Mouse (Mus musculus) forebrain, postnatal 0 days (tissue): Measurements from ENCODE around the gene Th. TPM values are rescaled to one million over a fixed set of nuclear protein-coding genes. Genes with fewer than 3 reads are reported as not detected.

ENCODE experiments used
- ATAC-seq: fragments of 200-750 bp; cut with Nextera tagmentation; 2 replicates; pipeline ENCODE4 v1.8.0; 2017; ENCODE audit warnings: mild to moderate bottlenecking, moderate library complexity
- DNase-seq: peaks from one replicate; pipeline ENCODE4 v3.0.0-alpha.2; 2015
- H3K27ac ChIP-seq: fragments of 300-500 bp; sonication (generic); 2 replicates; pipeline ENCODE4 v1.5.1; 2014; ENCODE audit warnings: low read depth, mild to moderate bottlenecking, antibody characterized with exemption, low read length, moderate library complexity, mixed read lengths
- H3K27me3 ChIP-seq: fragments of 300-500 bp; sonication (generic); 2 replicates; pipeline ENCODE4 v1.6.1; 2014; ENCODE audit warnings: mild to moderate bottlenecking, low read length, mixed read lengths; ENCODE audit not compliant: insufficient read depth
- H3K36me3 ChIP-seq: fragments of 300-500 bp; sonication (generic); 2 replicates; pipeline ENCODE4 v1.6.1; 2014; ENCODE audit warnings: mild to moderate bottlenecking, moderate library complexity; ENCODE audit not compliant: insufficient read depth
- H3K4me1 ChIP-seq: fragments of 300-500 bp; sonication (generic); 2 replicates; pipeline ENCODE4 v1.6.1; 2014; ENCODE audit warnings: antibody characterized with exemption; ENCODE audit not compliant: insufficient read depth
- H3K4me2 ChIP-seq: fragments of 300-500 bp; sonication (generic); 2 replicates; pipeline ENCODE4 v1.6.1; 2014; ENCODE audit warnings: low read depth, mild to moderate bottlenecking, moderate library complexity
- H3K4me3 ChIP-seq: fragments of 300-500 bp; sonication (generic); 2 replicates; pipeline ENCODE4 v1.5.1; 2014; ENCODE audit warnings: low read depth, low read length, mixed read lengths
- H3K9ac ChIP-seq: fragments of 300-500 bp; sonication (generic); 2 replicates; pipeline ENCODE4 v1.6.1; 2014; ENCODE audit warnings: mild to moderate bottlenecking
- H3K9me3 ChIP-seq: fragments of 300-500 bp; sonication (generic); 2 replicates; pipeline ENCODE4 v1.6.1; 2016; ENCODE audit warnings: low read length
- CTCF ChIP-seq: sonication (generic); IDR thresholded peaks from 2 replicates; pipeline ENCODE4 v1.5.1; 2016; ENCODE audit warnings: antibody characterized with exemption, control low read depth, low read depth
- WGBS: fragments of 180-500 bp; shearing (Covaris S2); extraction: QIAGEN DNeasy Blood & Tissue Kit; methylation state at CpG from one replicate; pipeline ENCODE4 v1.1.7; 2014; 5-methylcytosine and 5-hydroxymethylcytosine counted together
- polyA plus RNA-seq: library from polyadenylated mRNA; unstranded; fragments of >200 nt; fragmentation: Nextera tagmentation; extraction: Ambion mirVana; gene quantifications from 2 replicates; pipeline ENCODE4 v1.2.1, GENCODE M21; 2015
- total RNA-seq: library from RNA; depleted of rRNA; stranded (reverse); fragments of >200 nt; gene quantifications from 2 replicates; pipeline ENCODE4 v1.2.3, GENCODE M21; 2014

Th gene
- total and polyA plus RNA-seq, 2 experiments from 2014 or later: 7.9 to 15.6 TPM

GRCm38 (mm10) chr7:142956018-142956417 lies 25.1 kb upstream of the Th start:
- no peaks in the 10 kb centered on the region for H3K27me3 ChIP-seq
- H3K27ac ChIP-seq: no peak overlapping the region
- no peak for TF ChIP-seq CTCF
- H3K4me1 ChIP-seq: no peaks in the 10 kb centered on the region
- H3K9ac ChIP-seq: no peak overlapping the region
- ATAC-seq (no peak), DNase-seq (no peak)
- no peaks in the 10 kb centered on the region for H3K36me3 ChIP-seq
- 76% methylated on average over 2 of the region's 2 CpGs for WGBS
- no peak overlapping the region for H3K4me2 ChIP-seq
- no peak overlapping the region for H3K4me3 ChIP-seq
- no peaks in the 10 kb centered on the region for H3K9me3 ChIP-seq

GRCm38 (mm10) chr7:142949568-142949967 lies 18.6 kb upstream of the Th start:
- H3K4me1 ChIP-seq: no peaks in the 10 kb centered on the region
- no peak overlapping the region for H3K4me2 ChIP-seq
- WGBS: 7% methylated on average over 1 of the region's 1 CpGs
- DNase-seq (no peak), ATAC-seq (no peak)
- no peaks in the 10 kb centered on the region for H3K27me3 ChIP-seq
- no peak overlapping the region for H3K4me3 ChIP-seq
- H3K9me3 ChIP-seq: no peaks in the 10 kb centered on the region
- no peak for TF ChIP-seq CTCF
- H3K36me3 ChIP-seq: no peaks in the 10 kb centered on the region
- no peak overlapping the region for H3K27ac ChIP-seq
- no peak overlapping the region for H3K9ac ChIP-seq

- no peak overlapping the region for H3K27ac ChIP-seq
- H3K4me2 ChIP-seq: no peak overlapping the region
- H3K4me1 ChIP-seq: no peaks in the 10 kb centered on the region
- ATAC-seq (no peak), DNase-seq (no peak)
- H3K27me3 ChIP-seq: no peaks in the 10 kb centered on the region
- no peak overlapping the region for H3K9ac ChIP-seq
- no peak for TF ChIP-seq CTCF
- H3K9me3 ChIP-seq: no peaks in the 10 kb centered on the region
- no peak overlapping the region for H3K4me3 ChIP-seq
- H3K36me3 ChIP-seq: no peaks in the 10 kb centered on the region
These were observed 6.7 kb upstream of the Th start for GRCm38 (mm10) chr7:142937631-142938030.

GRCm38 (mm10) chr7:142935708-142936107 lies 4.8 kb upstream of the Th start:
- 88% methylated on average over 14 of the region's 14 CpGs for WGBS
- Histone ChIP-seq H3K27me3 (no peaks in the 10 kb centered on the region), H3K27ac (no peak overlapping the region), H3K9me3 (no peaks in the 10 kb centered on the region), H3K36me3 (no peaks in the 10 kb centered on the region), H3K4me2 (no peak overlapping the region), H3K4me3 (no peak overlapping the region), H3K9ac (no peak overlapping the region), H3K4me1 (no peaks in the 10 kb centered on the region)
- ATAC-seq (no peak), DNase-seq (no peak)
- TF ChIP-seq CTCF: no peak

- Histone ChIP-seq H3K27ac (no peak overlapping the region), H3K4me2 (no peak overlapping the region), H3K9me3 (no peaks in the 10 kb centered on the region), H3K4me1 (no peaks in the 10 kb centered on the region), H3K4me3 (no peak overlapping the region), H3K9ac (no peak overlapping the region), H3K36me3 (no peaks in the 10 kb centered on the region), H3K27me3 (no peaks in the 10 kb centered on the region)
- TF ChIP-seq CTCF: no peak
- DNase-seq (no peak), ATAC-seq (no peak)
- WGBS: 60% methylated on average over 3 of the region's 3 CpGs
These were observed 1.5 kb upstream of the Th start for GRCm38 (mm10) chr7:142932469-142932868.

GRCm38 (mm10) chr7:142929516-142929915 lies 1.4 kb downstream of the Th start:
- Histone ChIP-seq H3K4me3 (no peak overlapping the region), H3K36me3 (no peaks in the 10 kb centered on the region), H3K4me1 (no peaks in the 10 kb centered on the region), H3K9ac (no peak overlapping the region), H3K4me2 (no peak overlapping the region), H3K27ac (no peak overlapping the region), H3K27me3 (no peaks in the 10 kb centered on the region), H3K9me3 (no peaks in the 10 kb centered on the region)
- ATAC-seq: no peak
- no peak for DNase-seq
- no peak for TF ChIP-seq CTCF
- 93% methylated on average over 2 of the region's 2 CpGs for WGBS

- DNase-seq (no peak), ATAC-seq (no peak)
- Histone ChIP-seq H3K4me2 (no peak overlapping the region), H3K27ac (no peak overlapping the region), H3K9me3 (no peaks in the 10 kb centered on the region), H3K27me3 (no peaks in the 10 kb centered on the region), H3K4me3 (no peak overlapping the region), H3K36me3 (no peaks in the 10 kb centered on the region), H3K9ac (no peak overlapping the region), H3K4me1 (no peaks in the 10 kb centered on the region)
- 86% methylated on average over 8 of the region's 8 CpGs for WGBS
- no peak for TF ChIP-seq CTCF
These were observed 3.6 kb downstream of the Th start for GRCm38 (mm10) chr7:142927293-142927692.
